8 mouse cellular contexts compared by ENCODE assay signal in the genomic region with DNA sequence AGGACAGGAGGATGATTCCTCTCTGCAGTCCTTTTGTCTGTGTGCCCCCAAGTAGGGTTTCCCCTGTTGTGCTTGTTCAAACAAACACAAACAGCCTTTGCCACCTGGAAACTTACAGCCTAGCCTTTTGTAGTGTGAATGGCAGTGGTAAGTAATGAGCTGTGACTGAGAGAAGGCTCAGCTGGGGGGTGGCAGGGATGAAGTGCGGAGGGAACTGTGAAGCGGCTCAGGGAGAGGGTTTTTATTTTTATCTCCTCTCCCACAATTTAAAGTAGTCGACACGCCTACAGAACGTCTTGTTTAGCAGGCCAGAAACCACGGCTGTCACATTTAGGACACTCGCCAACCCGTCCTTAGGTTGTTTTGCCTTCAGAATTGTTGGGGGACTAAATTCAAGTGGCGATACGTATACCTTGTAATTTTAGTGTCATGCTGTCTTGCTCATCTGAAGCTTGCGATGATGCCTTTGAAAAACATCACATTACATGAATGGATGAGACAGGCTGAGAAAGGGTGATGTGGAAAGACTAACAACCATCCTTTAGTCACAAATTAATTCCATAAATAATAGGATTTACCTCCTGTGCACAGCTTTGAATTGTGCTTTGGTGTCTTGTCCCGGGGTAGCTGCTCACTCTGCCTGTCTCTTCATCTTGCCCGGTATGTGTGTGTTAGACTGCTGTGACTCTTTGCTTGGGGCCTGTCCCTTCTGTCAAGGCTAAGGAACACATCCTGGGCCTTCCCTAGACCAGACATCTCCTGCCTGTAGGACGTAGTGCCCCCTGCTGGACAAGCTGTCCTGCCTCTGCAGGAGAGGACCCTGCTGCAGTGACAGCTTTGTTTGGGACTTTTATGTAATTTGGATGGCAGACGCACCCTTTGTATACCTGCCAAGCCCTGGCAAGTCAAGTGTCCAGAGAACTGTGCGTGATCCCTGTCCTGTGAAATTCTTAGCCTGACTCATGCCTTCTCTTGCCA.
DNase-seq lines count a peak whose midpoint lies in the region; ATAC-seq lines count a peak whose summit lies in the region.

No protein-coding gene starts in this region.

- H3K9me3 ChIP-seq in forebrain, embryonic 10.5 days: no peaks in the 10 kb centered on the region
- no peaks in the 10 kb centered on the region for H3K9me3 ChIP-seq in heart, embryonic 16.5 days (replicated peaks; ENCODE audit: control insufficient read depth, low read length)
- H3K9me3 ChIP-seq in liver, embryonic 16.5 days (replicated peaks; ENCODE audit: control insufficient read depth, low read length): no peaks in the 10 kb centered on the region
- H3K9me3 ChIP-seq in neural tube, embryonic 13.5 days: no peaks in the 10 kb centered on the region

- H3K4me3 ChIP-seq in forebrain, embryonic 10.5 days: no peak overlapping the region
- H3K4me3 ChIP-seq in heart, embryonic 16.5 days (ENCODE audit: low read length): no peak overlapping the region
- H3K4me3 ChIP-seq in liver, embryonic 16.5 days (ENCODE audit: low read depth, low read length): no peak overlapping the region
- peak overlapping the region; percentile 8; the same call in 1 of the 2 replicates for H3K4me3 ChIP-seq in neural tube, embryonic 13.5 days

- no peak overlapping the region for H3K9ac ChIP-seq in heart, embryonic 16.5 days (ENCODE audit: low read length)
- H3K9ac ChIP-seq in liver, embryonic 16.5 days (ENCODE audit: low read depth, low read length): no peak overlapping the region
- H3K9ac ChIP-seq in neural tube, embryonic 13.5 days: peak overlapping the region; percentile 34

- no peak overlapping the region for H3K4me2 ChIP-seq in heart, embryonic 16.5 days (ENCODE audit: low read depth, low read length)
- no peak overlapping the region for H3K4me2 ChIP-seq in liver, embryonic 16.5 days (ENCODE audit: low read depth, low read length)
- H3K4me2 ChIP-seq in neural tube, embryonic 13.5 days: peak overlapping the region; percentile 37

- H3K36me3 ChIP-seq in forebrain, embryonic 10.5 days (replicated peaks): no peaks in the 10 kb centered on the region
- H3K36me3 ChIP-seq in heart, embryonic 16.5 days (ENCODE audit: control insufficient read depth, insufficient read depth): no peaks in the 10 kb centered on the region
- no peaks in the 10 kb centered on the region for H3K36me3 ChIP-seq in liver, embryonic 16.5 days (ENCODE audit: control insufficient read depth, insufficient read depth)
- no peaks in the 10 kb centered on the region for H3K36me3 ChIP-seq in neural tube, embryonic 13.5 days

- 0 out of 2 replicates have a peak, but pooled peaks have one; percentile 38 for ATAC-seq in heart, embryonic 16.5 days (replicated peaks; ENCODE audit: extremely low read depth, insufficient read depth, low FRiP score)
- ATAC-seq in liver, embryonic 16.5 days (ENCODE audit: low read depth): 0 out of 2 replicates have a peak, but pooled peaks have one; percentile 37
- ATAC-seq in neural tube, embryonic 13.5 days (ENCODE audit: low read depth): peak; percentile 89

- 0 out of 2 replicates have a peak overlapping the region, but pooled peaks have one; percentile 11 for H3K27ac ChIP-seq in forebrain, embryonic 10.5 days
- peak overlapping the region; percentile 29 for H3K27ac ChIP-seq in heart, embryonic 16.5 days (ENCODE audit: low read length)
- no peak overlapping the region for H3K27ac ChIP-seq in liver, embryonic 16.5 days (ENCODE audit: low read length)
- no peak overlapping the region for H3K27ac ChIP-seq in neural tube, embryonic 13.5 days (replicated peaks)

- 23% methylated on average over 16 of the region's 16 CpGs for WGBS in forebrain, embryonic 10.5 days
- 41% methylated on average over 16 of the region's 16 CpGs for WGBS in heart, embryonic 16.5 days
- 47% methylated on average over 16 of the region's 16 CpGs for WGBS in liver, embryonic 16.5 days (ENCODE audit: insufficient replicate concordance)
- 18% methylated on average over 16 of the region's 16 CpGs for WGBS in neural tube, embryonic 13.5 days

- peaks cover 28% of the 10 kb centered on the region for H3K4me1 ChIP-seq in forebrain, embryonic 10.5 days
- H3K4me1 ChIP-seq in heart, embryonic 16.5 days (ENCODE audit: control insufficient read depth, insufficient read depth, low read length): peaks cover 5% of the 10 kb centered on the region; the same call in 1 of the 2 replicates
- H3K4me1 ChIP-seq in liver, embryonic 16.5 days (ENCODE audit: control insufficient read depth, low read depth, low read length): no peaks in the 10 kb centered on the region
- peaks cover 10% of the 10 kb centered on the region for H3K4me1 ChIP-seq in neural tube, embryonic 13.5 days (replicated peaks)

- H3K27me3 ChIP-seq in forebrain, embryonic 10.5 days (ENCODE audit: poor library complexity, severe bottlenecking): 0 out of 2 replicates have a peak, but pooled peaks cover 3% of the 10 kb centered on the region
- no peaks in the 10 kb centered on the region for H3K27me3 ChIP-seq in heart, embryonic 16.5 days (ENCODE audit: control insufficient read depth, insufficient read depth, low read length)
- no peaks in the 10 kb centered on the region for H3K27me3 ChIP-seq in liver, embryonic 16.5 days (ENCODE audit: control insufficient read depth, insufficient read depth, low read depth, low read length)
- no peaks in the 10 kb centered on the region for H3K27me3 ChIP-seq in neural tube, embryonic 13.5 days

- peak; percentile 73 for DNase-seq in A20 (ENCODE audit: low read depth, low spot score)
- peak; percentile 86 to 92 for DNase-seq in adrenal gland, postnatal 36 days
- DNase-seq in forebrain, embryonic 10.5 days (ENCODE audit: extremely low spot score, low spot score): peak; percentile 51
- DNase-seq in kidney, postnatal 14 days: peak; percentile 73
- DNase-seq in testis, postnatal 10 days (ENCODE audit: low spot score): peak; percentile 81

Comparison
In these comparisons a context has a peak if more than half of its experiments do, and no peak if none do; other contexts are left out.
1. H3K27ac ChIP-seq: peak in forebrain, embryonic 10.5 days (single experiment) and heart, embryonic 16.5 days (single experiment); none in liver, embryonic 16.5 days (single experiment) and neural tube, embryonic 13.5 days (single experiment).
2. ATAC-seq: peak in every context shown above with its lines; median percentile 89 in neural tube, embryonic 13.5 days; 38 in heart, embryonic 16.5 days; 37 in liver, embryonic 16.5 days.
3. Peak in every context shown above with its lines, with median percentiles within 50 percentile points of each other: DNase-seq.